Mouse (Mus musculus): ENCODE measurements around the gene Islr2. TPM values are rescaled to one million over a fixed set of nuclear protein-coding genes. Genes with fewer than 3 reads are reported as not detected.

The Islr2 gene
- total RNA-seq, 1 experiment = 12.8 TPM

GRCm38 (mm10) chr9:58234502-58235015 lies 30.4 kb upstream of the Islr2 start:
- Histone ChIP-seq H3K4me1 (ENCODE audit: control insufficient read depth in 2 of 2, insufficient read depth in 2 of 2, low read length in 2 of 2, poor library complexity in 1 of 2) (peaks cover 0 to 9% of the 10 kb centered on the region in 2 experiments; a peak in 1 of 4 replicates), H3K36me3 (ENCODE audit: control insufficient read depth, insufficient read depth, low read length, poor library complexity, severe bottlenecking) (peaks cover 60% of the 10 kb centered on the region), H3K9ac (ENCODE audit: insufficient read depth, low read depth, low read length, poor library complexity, severe bottlenecking) (peak overlapping the region; percentile 2; the same call in 1 of the 2 replicates), H3K4me3 (ENCODE audit: insufficient read depth in 1 of 2, low read depth in 1 of 2, low read length in 2 of 2, poor library complexity in 1 of 2, severe bottlenecking in 1 of 2) (peak overlapping the region in 1 of 2 experiments; percentile 0; a peak in 1 of 4 replicates), H3K27ac (ENCODE audit: insufficient read depth, low read depth, low read length, poor library complexity, severe bottlenecking) (no peak overlapping the region), H3K9me3 (ENCODE audit: control insufficient read depth, insufficient read depth, low read depth, low read length) (no peaks in the 10 kb centered on the region)
- DNase-seq (ENCODE audit: low read depth, low spot score) = no peak
- TF ChIP-seq CHD2 (IDR thresholded peaks at IDR 0.05; ENCODE audit: low read depth, low read length) = no peak
- TF ChIP-seq MAFK (IDR thresholded peaks at IDR 0.05; ENCODE audit: insufficient read depth, low read depth, low read length) = no peak
- no peak for TF ChIP-seq ZNF384 (IDR thresholded peaks at IDR 0.05; ENCODE audit: low read depth, low read length)
- TF ChIP-seq ZC3H11A (IDR thresholded peaks at IDR 0.05; ENCODE audit: borderline replicate concordance, low read depth, low read length) = no peak
- TF ChIP-seq HCFC1 (IDR thresholded peaks at IDR 0.05; ENCODE audit: borderline replicate concordance, insufficient read depth, low read length) = no peak
- in situ Hi-C loops (cut with MboI; ENCODE audit: low sequenced_read_pairs in 2 of 2, unreplicated experiment in 2 of 2) = no loop called here

GRCm38 (mm10) chr9:58232374-58232773 lies 28.3 kb upstream of the Islr2 start:
- H3K36me3 ChIP-seq (ENCODE audit: control insufficient read depth, insufficient read depth, low read length, poor library complexity, severe bottlenecking) = peaks cover 74% of the 10 kb centered on the region
- H3K9ac ChIP-seq (ENCODE audit: insufficient read depth, low read depth, low read length, poor library complexity, severe bottlenecking) = no peak overlapping the region
- TF ChIP-seq ZNF384 (IDR thresholded peaks at IDR 0.05; ENCODE audit: low read depth, low read length) (no peak), CHD2 (IDR thresholded peaks at IDR 0.05; ENCODE audit: low read depth, low read length) (no peak), HCFC1 (IDR thresholded peaks at IDR 0.05; ENCODE audit: borderline replicate concordance, insufficient read depth, low read length) (no peak), ZC3H11A (IDR thresholded peaks at IDR 0.05; ENCODE audit: borderline replicate concordance, low read depth, low read length) (no peak), MAFK (IDR thresholded peaks at IDR 0.05; ENCODE audit: insufficient read depth, low read depth, low read length) (no peak)
- no peaks in the 10 kb centered on the region for H3K9me3 ChIP-seq (ENCODE audit: control insufficient read depth, insufficient read depth, low read depth, low read length)
- H3K4me3 ChIP-seq (ENCODE audit: insufficient read depth in 1 of 2, low read depth in 1 of 2, low read length in 2 of 2, poor library complexity in 1 of 2, severe bottlenecking in 1 of 2) = no peak overlapping the region
- no peak overlapping the region for H3K27ac ChIP-seq (ENCODE audit: insufficient read depth, low read depth, low read length, poor library complexity, severe bottlenecking)
- peaks cover 0 to 12% of the 10 kb centered on the region in 2 experiments; a peak in 1 of 4 replicates for H3K4me1 ChIP-seq (ENCODE audit: control insufficient read depth in 2 of 2, insufficient read depth in 2 of 2, low read length in 2 of 2, poor library complexity in 1 of 2)
- DNase-seq (ENCODE audit: low read depth, low spot score) = no peak
- in situ Hi-C loops (cut with MboI; ENCODE audit: low sequenced_read_pairs in 2 of 2, unreplicated experiment in 2 of 2) = no loop called here

- no peak for TF ChIP-seq CHD2 (IDR thresholded peaks at IDR 0.05; ENCODE audit: low read depth, low read length)
- no peak for TF ChIP-seq ZNF384 (IDR thresholded peaks at IDR 0.05; ENCODE audit: low read depth, low read length)
- TF ChIP-seq ZC3H11A (IDR thresholded peaks at IDR 0.05; ENCODE audit: borderline replicate concordance, low read depth, low read length) = no peak
- no peak for TF ChIP-seq MAFK (IDR thresholded peaks at IDR 0.05; ENCODE audit: insufficient read depth, low read depth, low read length)
- TF ChIP-seq HCFC1 (IDR thresholded peaks at IDR 0.05; ENCODE audit: borderline replicate concordance, insufficient read depth, low read length) = no peak
- H3K27ac ChIP-seq (ENCODE audit: insufficient read depth, low read depth, low read length, poor library complexity, severe bottlenecking) = no peak overlapping the region
- H3K4me3 ChIP-seq (ENCODE audit: insufficient read depth in 1 of 2, low read depth in 1 of 2, low read length in 2 of 2, poor library complexity in 1 of 2, severe bottlenecking in 1 of 2) = no peak overlapping the region
- no peak overlapping the region for H3K9ac ChIP-seq (ENCODE audit: insufficient read depth, low read depth, low read length, poor library complexity, severe bottlenecking)
- peaks cover 75% of the 10 kb centered on the region for H3K36me3 ChIP-seq (ENCODE audit: control insufficient read depth, insufficient read depth, low read length, poor library complexity, severe bottlenecking)
- in situ Hi-C loops (cut with MboI; ENCODE audit: low sequenced_read_pairs in 2 of 2, unreplicated experiment in 2 of 2) = no loop called here
- no peaks in the 10 kb centered on the region for H3K9me3 ChIP-seq (ENCODE audit: control insufficient read depth, insufficient read depth, low read depth, low read length)
- H3K4me1 ChIP-seq (ENCODE audit: control insufficient read depth in 2 of 2, insufficient read depth in 2 of 2, low read length in 2 of 2, poor library complexity in 1 of 2) = peaks cover 0 to 12% of the 10 kb centered on the region in 2 experiments; a peak in 1 of 4 replicates
- DNase-seq (ENCODE audit: low read depth, low spot score) = no peak
Observed at GRCm38 (mm10) chr9:58231746-58232145, 27.6 kb upstream of the Islr2 start.

- Histone ChIP-seq H3K9ac (ENCODE audit: insufficient read depth, low read depth, low read length, poor library complexity, severe bottlenecking) (no peak overlapping the region), H3K27ac (ENCODE audit: insufficient read depth, low read depth, low read length, poor library complexity, severe bottlenecking) (no peak overlapping the region), H3K9me3 (ENCODE audit: control insufficient read depth, insufficient read depth, low read depth, low read length) (no peaks in the 10 kb centered on the region), H3K36me3 (ENCODE audit: control insufficient read depth, insufficient read depth, low read length, poor library complexity, severe bottlenecking) (peaks cover 90% of the 10 kb centered on the region), H3K4me1 (ENCODE audit: control insufficient read depth in 2 of 2, insufficient read depth in 2 of 2, low read length in 2 of 2, poor library complexity in 1 of 2) (peaks cover 0 to 10% of the 10 kb centered on the region in 2 experiments; a peak in 1 of 4 replicates), H3K4me3 (ENCODE audit: insufficient read depth in 1 of 2, low read depth in 1 of 2, low read length in 2 of 2, poor library complexity in 1 of 2, severe bottlenecking in 1 of 2) (no peak overlapping the region)
- in situ Hi-C loops (cut with MboI; ENCODE audit: low sequenced_read_pairs in 2 of 2, unreplicated experiment in 2 of 2) = no loop called here
- DNase-seq (ENCODE audit: low read depth, low spot score) = no peak
- TF ChIP-seq ZNF384 (IDR thresholded peaks at IDR 0.05; ENCODE audit: low read depth, low read length) (no peak), CHD2 (IDR thresholded peaks at IDR 0.05; ENCODE audit: low read depth, low read length) (no peak), MAFK (IDR thresholded peaks at IDR 0.05; ENCODE audit: insufficient read depth, low read depth, low read length) (no peak), ZC3H11A (IDR thresholded peaks at IDR 0.05; ENCODE audit: borderline replicate concordance, low read depth, low read length) (no peak), HCFC1 (IDR thresholded peaks at IDR 0.05; ENCODE audit: borderline replicate concordance, insufficient read depth, low read length) (no peak)
Observed at GRCm38 (mm10) chr9:58228777-58229466, 24.8 kb upstream of the Islr2 start.
